Mouse (Mus musculus) forebrain, embryonic 10.5 days (tissue): ENCODE measurements around the gene Sgce. TPM values are rescaled to one million over a fixed set of nuclear protein-coding genes. Genes with fewer than 3 reads are reported as not detected.
"Not testable (repeated sequence)": the region's sequence is repeated elsewhere in the genome, so short reads cannot be mapped to it uniquely, and the experiment has no call there.

Experiments used
- DNase-seq: peaks from one replicate; pipeline ENCODE4 v3.0.0-alpha.2; 2017; ENCODE audit warnings: low spot score; ENCODE audit errors: extremely low spot score
- H3K27ac ChIP-seq: fragments of 300-500 bp; sonication (generic); 2 replicates; pipeline ENCODE4 v1.5.1; 2016; ENCODE audit warnings: mild to moderate bottlenecking
- H3K27me3 ChIP-seq: fragments of 300-500 bp; sonication (generic); 2 replicates; pipeline ENCODE4 v1.6.1; 2016; ENCODE audit warnings: mild to moderate bottlenecking; ENCODE audit not compliant: poor library complexity, severe bottlenecking
- H3K36me3 ChIP-seq: fragments of 300-500 bp; sonication (generic); replicated peaks from 2 replicates; pipeline ENCODE4 v1.6.1; 2016; ENCODE audit warnings: mild to moderate bottlenecking, moderate library complexity
- H3K4me1 ChIP-seq: fragments of 300-500 bp; sonication (generic); 2 replicates; pipeline ENCODE4 v1.6.1; 2016
- H3K4me3 ChIP-seq: fragments of 300-500 bp; sonication (generic); 2 replicates; pipeline ENCODE4 v1.5.1; 2016; ENCODE audit warnings: mild to moderate bottlenecking, moderate library complexity
- H3K9me3 ChIP-seq: fragments of 300-500 bp; sonication (generic); 2 replicates; pipeline ENCODE4 v1.6.1; 2016; ENCODE audit warnings: mild to moderate bottlenecking, moderate library complexity
- WGBS: fragments of 180-500 bp; shearing (Covaris S2); methylation state at CpG from one replicate; pipeline ENCODE4 v1.1.7; 2016; 5-methylcytosine and 5-hydroxymethylcytosine counted together
- polyA plus RNA-seq: library from polyadenylated mRNA; unstranded; fragments of >200 nt; fragmentation: Nextera tagmentation; extraction: Ambion mirVana; gene quantifications from 2 replicates; pipeline ENCODE4 v1.2.1, GENCODE M21; 2016

Gene Sgce
- 49.9 and 50.4 TPM in 2 replicates for polyA plus RNA-seq

GRCm38 (mm10) chr6:4746696-4747439 is at the start of gene Sgce, which contains the start of gene Peg10:
Sgce (minus strand) TSS chr6:4747207.
Peg10 (plus strand) TSS chr6:4747306.
- H3K36me3 ChIP-seq = peaks cover 10% of the 10 kb centered on the region
- peak within 1 kb of the TSS; percentile 96 for H3K27ac ChIP-seq
- peak; percentile 83 for DNase-seq
- 57% methylated on average over 38 of the region's 38 CpGs for WGBS
- peak within 1 kb of the TSS; percentile 62 for H3K4me3 ChIP-seq
- H3K4me1 ChIP-seq = peaks cover 32% of the 10 kb centered on the region
- no peaks in the 10 kb centered on the region for H3K27me3 ChIP-seq
- peaks cover 31% of the 10 kb centered on the region for H3K9me3 ChIP-seq

GRCm38 (mm10) chr6:4796281-4796680 is 49.3 kb upstream of the Sgce start:
- DNase-seq = no peak
- H3K4me1 ChIP-seq = no peaks in the 10 kb centered on the region
- H3K27me3 ChIP-seq = no peaks in the 10 kb centered on the region
- 91% methylated on average over 1 of the region's 1 CpGs for WGBS
- H3K27ac ChIP-seq = no peak overlapping the region; the same call in 1 of the 2 replicates
- H3K36me3 ChIP-seq = no peaks in the 10 kb centered on the region
- H3K4me3 ChIP-seq = no peak overlapping the region
- H3K9me3 ChIP-seq = peaks cover 3% of the 10 kb centered on the region; the same call in 1 of the 2 replicates

DNA sequence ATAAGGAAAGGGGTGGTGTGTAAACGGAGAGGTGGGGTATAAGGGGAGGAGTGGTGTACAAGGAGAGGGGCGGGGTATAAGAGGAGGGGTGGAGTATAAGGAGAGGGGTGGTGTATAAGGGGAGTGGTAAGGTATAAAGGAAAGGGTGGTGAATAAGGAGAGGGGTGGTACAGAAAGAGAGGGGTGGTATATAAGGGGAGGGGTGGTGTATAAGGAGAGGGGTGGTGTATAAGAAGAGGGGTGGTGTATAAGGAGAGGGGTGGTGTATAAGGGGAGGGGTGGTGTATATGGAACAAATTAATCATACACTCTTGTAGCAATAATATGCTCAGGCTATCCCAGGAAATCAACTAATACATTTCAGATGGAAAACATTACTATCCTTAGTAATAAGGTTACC is 15.2 kb upstream of the Sgce start:
- H3K36me3 ChIP-seq = peaks cover 25% of the 10 kb centered on the region
- no peak for DNase-seq
- H3K9me3 ChIP-seq = no peaks in the 10 kb centered on the region
- H3K27me3 ChIP-seq = no peaks in the 10 kb centered on the region
- H3K27ac ChIP-seq = no peak overlapping the region
- no peak overlapping the region for H3K4me3 ChIP-seq
- no peaks in the 10 kb centered on the region for H3K4me1 ChIP-seq
- 40% methylated on average over 2 of the region's 2 CpGs for WGBS

DNA sequence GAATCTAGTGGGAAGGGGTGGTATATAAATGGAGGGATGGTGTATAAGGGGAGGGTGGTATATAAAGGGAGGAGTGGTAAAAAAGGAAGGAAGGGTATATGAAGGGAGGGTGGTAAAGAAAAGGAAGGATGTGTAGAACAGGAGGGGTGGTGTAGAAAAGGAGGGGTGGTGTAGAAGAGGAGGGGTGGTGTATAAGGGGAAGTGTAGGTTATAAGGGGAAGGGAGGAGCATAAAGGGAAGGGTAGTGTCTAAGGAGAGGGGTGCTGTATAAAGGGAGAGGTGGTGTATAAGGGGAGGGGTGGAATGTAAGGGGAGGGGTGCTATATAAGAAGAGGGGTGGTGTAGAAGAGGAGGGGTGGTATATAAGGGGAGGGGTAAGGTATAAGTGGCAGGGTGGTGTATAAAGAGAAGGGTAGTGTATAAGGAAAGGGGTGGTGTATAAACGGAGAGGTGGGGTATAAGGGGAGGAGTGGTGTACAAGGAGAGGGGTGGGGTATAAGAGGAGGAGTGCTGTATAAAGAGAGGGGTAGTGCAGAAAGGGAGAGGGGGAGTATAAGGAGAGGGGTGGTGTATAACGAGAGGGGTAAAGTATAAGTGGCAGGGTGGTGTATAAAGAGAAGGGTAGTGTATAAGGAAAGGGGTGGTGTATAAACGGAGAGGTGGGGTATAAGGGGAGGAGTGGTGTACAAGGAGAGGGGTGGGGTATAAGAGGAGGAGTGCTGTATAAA is 14.6 kb upstream of the Sgce start:
- H3K4me3 ChIP-seq, H3K27me3 ChIP-seq, DNase-seq, H3K27ac ChIP-seq, H3K9me3 ChIP-seq, H3K4me1 ChIP-seq: not testable (repeated sequence)
- peaks cover 32% of the 10 kb centered on the region for H3K36me3 ChIP-seq
- 37% methylated on average over 3 of the region's 3 CpGs for WGBS

DNA sequence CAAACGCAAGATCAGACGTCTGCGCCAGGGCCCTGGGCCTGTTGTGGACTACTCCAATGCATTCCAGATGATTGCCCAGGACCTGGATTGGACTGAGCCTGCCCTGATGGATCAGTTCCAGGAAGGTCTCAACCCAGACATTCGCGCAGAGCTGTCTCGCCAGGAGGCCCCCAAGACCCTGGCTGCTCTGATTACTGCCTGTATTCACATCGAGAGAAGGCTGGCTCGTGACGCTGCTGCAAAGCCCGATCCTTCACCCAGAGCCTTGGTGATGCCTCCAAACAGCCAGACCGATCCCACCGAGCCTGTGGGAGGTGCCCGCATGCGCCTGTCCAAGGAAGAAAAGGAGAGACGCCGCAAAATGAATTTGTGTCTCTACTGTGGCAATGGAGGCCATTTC is 7.9 kb upstream of the Sgce start:
- Histone ChIP-seq H3K27ac (no peak overlapping the region), H3K36me3 (peaks cover 57% of the 10 kb centered on the region)
- no peak for DNase-seq

DNA sequence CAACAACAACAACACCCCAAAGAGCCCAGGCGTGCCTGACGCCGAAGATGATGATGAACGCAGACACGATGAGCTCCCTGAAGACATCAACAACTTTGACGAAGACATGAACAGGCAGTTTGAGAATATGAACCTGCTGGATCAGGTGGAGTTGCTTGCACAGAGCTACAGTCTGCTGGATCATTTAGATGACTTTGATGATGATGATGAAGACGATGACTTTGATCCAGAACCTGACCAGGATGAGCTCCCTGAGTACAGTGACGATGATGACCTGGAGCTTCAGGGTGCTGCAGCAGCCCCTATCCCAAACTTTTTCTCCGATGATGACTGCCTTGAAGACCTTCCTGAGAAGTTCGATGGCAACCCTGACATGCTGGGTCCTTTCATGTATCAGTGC is 7.3 kb upstream of the Sgce start:
- Histone ChIP-seq H3K36me3 (peaks cover 56% of the 10 kb centered on the region), H3K27me3 (no peaks in the 10 kb centered on the region), H3K27ac (no peak overlapping the region), H3K4me3 (no peak overlapping the region), H3K4me1 (peaks cover 6% of the 10 kb centered on the region), H3K9me3 (peaks cover 35% of the 10 kb centered on the region)
- no peak for DNase-seq
- 94% methylated on average over 10 of the region's 10 CpGs for WGBS

More for the DNA sequence above, 7.9 kb upstream of the Sgce start:
- 94% methylated on average over 16 of the region's 16 CpGs for WGBS
- peaks cover 35% of the 10 kb centered on the region for H3K9me3 ChIP-seq
- H3K4me1 ChIP-seq = peaks cover 6% of the 10 kb centered on the region
- no peak overlapping the region for H3K4me3 ChIP-seq
- no peaks in the 10 kb centered on the region for H3K27me3 ChIP-seq

DNA sequence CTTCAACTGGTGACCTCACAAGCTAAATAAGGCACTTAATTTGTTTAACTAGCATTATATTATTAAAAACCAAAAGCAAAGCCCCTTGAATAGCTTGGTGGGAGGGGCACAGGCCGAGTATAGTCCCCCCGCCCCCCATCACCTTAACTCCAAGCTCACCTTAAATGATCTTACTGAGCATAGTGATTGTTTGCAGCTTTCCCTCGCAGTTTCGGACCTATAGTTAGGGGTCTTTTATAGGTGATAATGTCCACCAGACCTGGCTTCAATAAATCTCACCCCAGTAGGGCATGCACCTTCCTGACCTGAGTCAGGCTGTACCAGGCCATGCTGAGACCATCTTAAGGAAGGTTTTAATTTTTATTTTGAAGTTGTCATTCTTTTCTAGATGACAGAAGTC is 4.3 kb upstream of the Sgce start:
- WGBS = 76% methylated on average over 4 of the region's 4 CpGs
- Histone ChIP-seq H3K4me3 (no peak overlapping the region), H3K9me3 (peaks cover 56% of the 10 kb centered on the region), H3K27ac (no peak overlapping the region), H3K27me3 (no peaks in the 10 kb centered on the region), H3K4me1 (peaks cover 6% of the 10 kb centered on the region), H3K36me3 (peaks cover 38% of the 10 kb centered on the region)
- no peak for DNase-seq

- Histone ChIP-seq H3K36me3 (peaks cover 15% of the 10 kb centered on the region), H3K4me1 (peaks cover 13% of the 10 kb centered on the region), H3K9me3 (peaks cover 35% of the 10 kb centered on the region), H3K27me3 (no peaks in the 10 kb centered on the region), H3K27ac (peak overlapping the region; percentile 96), H3K4me3 (peak overlapping the region; percentile 62)
- DNase-seq = peak; percentile 91
- WGBS = 39% methylated on average over 22 of the region's 22 CpGs
Observed at GRCm38 (mm10) chr6:4749091-4749490, 2.1 kb upstream of the Sgce start.

DNA sequence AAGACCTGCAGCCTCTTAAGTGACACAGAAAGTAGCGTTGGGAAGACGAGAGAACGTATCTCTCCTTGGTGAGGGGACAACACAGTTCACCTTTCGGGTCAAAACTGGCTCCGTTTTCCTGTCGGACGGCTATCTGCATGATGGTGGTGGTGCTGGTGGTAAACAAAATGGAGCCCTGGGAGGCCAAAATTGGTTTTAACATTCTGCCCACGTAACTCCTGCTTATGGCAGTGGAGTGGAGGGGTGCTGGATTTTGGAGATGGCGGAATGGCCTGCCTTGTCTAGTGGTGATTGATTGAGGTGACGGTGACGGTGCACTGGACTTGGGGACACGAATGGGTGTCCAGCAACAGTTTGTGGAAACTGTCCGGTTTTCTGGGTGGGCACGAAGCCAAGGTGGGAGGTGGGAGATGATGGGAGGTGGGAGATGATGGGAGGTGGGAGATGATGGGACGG is 1.5 kb upstream of the Sgce start:
- Histone ChIP-seq H3K4me1 (peaks cover 16% of the 10 kb centered on the region), H3K9me3 (peaks cover 31% of the 10 kb centered on the region), H3K27ac (peak overlapping the region; percentile 96), H3K4me3 (peak overlapping the region; percentile 62), H3K36me3 (peaks cover 10% of the 10 kb centered on the region), H3K27me3 (no peaks in the 10 kb centered on the region)
- peak; percentile 49 for DNase-seq
- WGBS = 55% methylated on average over 15 of the region's 15 CpGs

- Histone ChIP-seq H3K9me3 (peaks cover 31% of the 10 kb centered on the region), H3K27me3 (no peaks in the 10 kb centered on the region), H3K27ac (peak overlapping the region; percentile 96)
Observed at GRCm38 (mm10) chr6:4747677-4748505, 884 bp upstream of the Sgce start.

DNA sequence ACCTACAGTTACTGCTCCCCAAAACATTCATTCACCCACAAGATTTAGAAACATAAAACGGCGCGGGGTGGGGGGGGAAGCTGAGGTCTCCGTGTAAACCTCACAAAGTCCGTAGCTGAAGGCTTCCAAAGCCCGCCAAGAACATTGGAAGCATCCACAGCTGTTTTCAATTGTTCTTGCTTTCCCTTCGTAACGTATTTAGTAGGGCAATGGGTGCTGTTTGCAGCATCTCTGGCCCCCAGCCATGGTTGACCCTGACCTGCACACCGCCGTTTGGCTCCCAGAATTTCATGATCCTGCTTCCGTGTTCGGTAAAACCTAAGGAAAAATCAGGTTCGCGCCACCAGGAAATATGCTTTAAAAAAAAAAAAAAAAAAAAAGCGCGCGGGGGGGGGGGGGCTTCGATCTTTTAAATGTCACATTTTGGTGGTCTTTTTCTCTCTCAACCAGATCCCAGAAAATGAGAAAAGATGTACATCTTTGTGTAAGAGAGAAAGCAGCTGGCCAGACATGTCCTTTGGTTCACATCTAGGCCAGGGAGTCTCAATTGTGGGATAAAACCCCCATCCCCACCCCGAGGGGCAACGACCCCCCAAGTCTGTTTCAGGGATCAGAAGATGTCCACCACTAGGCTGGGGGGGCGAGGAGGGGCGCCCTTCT is 841 bp downstream of the Sgce start:
- Histone ChIP-seq H3K9me3 (peaks cover 31% of the 10 kb centered on the region), H3K27me3 (peaks cover 2% of the 10 kb centered on the region; the same call in 1 of the 2 replicates), H3K36me3 (peaks cover 10% of the 10 kb centered on the region), H3K27ac (peak overlapping the region; percentile 96), H3K4me1 (peaks cover 36% of the 10 kb centered on the region), H3K4me3 (peak overlapping the region; percentile 62)
- no peak for DNase-seq
- 49% methylated on average over 22 of the region's 22 CpGs for WGBS

More at GRCm38 (mm10) chr6:4747677-4748505, 884 bp upstream of the Sgce start:
- Histone ChIP-seq H3K36me3 (peaks cover 10% of the 10 kb centered on the region), H3K4me3 (peak overlapping the region; percentile 62), H3K4me1 (peaks cover 22% of the 10 kb centered on the region)
- peak; percentile 47 for DNase-seq
- WGBS = 55% methylated on average over 71 of the region's 71 CpGs

- H3K27ac ChIP-seq = peak overlapping the region; percentile 22
- H3K27me3 ChIP-seq = peaks cover 11% of the 10 kb centered on the region
- H3K4me1 ChIP-seq = peaks cover 81% of the 10 kb centered on the region
- no peaks in the 10 kb centered on the region for H3K9me3 ChIP-seq
- peaks cover 5% of the 10 kb centered on the region; the same call in 1 of the 2 replicates for H3K36me3 ChIP-seq
- DNase-seq = no peak
- WGBS = 36% methylated on average over 6 of the region's 6 CpGs
- no peak overlapping the region for H3K4me3 ChIP-seq
Observed at GRCm38 (mm10) chr6:4740511-4740910, 6.5 kb downstream of the Sgce start.
